ENCODE assay signal across 28 mouse cellular contexts in genomic region chr16:21492346-21492745, GRCm38 (mm10).
A peak's percentile ranks its signal among the peaks of the same experiment; 100 is the strongest.
DNase-seq lines count a peak whose midpoint lies in the region; ATAC-seq lines count a peak whose summit lies in the region.
"Had no signal": no experiment of that assay in that cellular context is flagged by ENCODE, and none has a peak within 500 bp of the region (broad histone marks: within the 10 kb centered on the region; RNA-seq: fewer than 3 reads in every experiment).

No protein-coding gene starts in this region.

- no peaks in the 10 kb centered on the region for H3K9me3 ChIP-seq in hindbrain, embryonic 12.5 days (replicated peaks)
- H3K9me3 ChIP-seq in hindbrain, embryonic 16.5 days (ENCODE audit: control insufficient read depth, low read length) = no peaks in the 10 kb centered on the region
- H3K9me3 ChIP-seq in midbrain, embryonic 10.5 days (replicated peaks) = no peaks in the 10 kb centered on the region
- no peaks in the 10 kb centered on the region for H3K9me3 ChIP-seq in midbrain, embryonic 11.5 days (ENCODE audit: control insufficient read depth, low read length)
- no peaks in the 10 kb centered on the region for H3K9me3 ChIP-seq in midbrain, embryonic 15.5 days
- H3K9me3 ChIP-seq: limb, embryonic 10.5 days; limb, embryonic 15.5 days; liver, embryonic 13.5 days had no signal

- peaks cover 12% of the 10 kb centered on the region; the same call in 1 of the 2 replicates for H3K36me3 ChIP-seq in hindbrain, embryonic 12.5 days
- no peaks in the 10 kb centered on the region for H3K36me3 ChIP-seq in hindbrain, embryonic 16.5 days (ENCODE audit: control insufficient read depth, insufficient read depth, low read length)
- H3K36me3 ChIP-seq in midbrain, embryonic 10.5 days = peaks cover 11% of the 10 kb centered on the region
- no peaks in the 10 kb centered on the region for H3K36me3 ChIP-seq in midbrain, embryonic 11.5 days (ENCODE audit: control insufficient read depth, insufficient read depth, low read length)
- 0 out of 2 replicates have a peak, but pooled peaks cover 3% of the 10 kb centered on the region for H3K36me3 ChIP-seq in midbrain, embryonic 15.5 days (replicated peaks)
- H3K36me3 ChIP-seq: limb, embryonic 15.5 days; liver, embryonic 13.5 days had no signal

- H3K9ac ChIP-seq in hindbrain, embryonic 12.5 days = no peak overlapping the region
- no peak overlapping the region for H3K9ac ChIP-seq in hindbrain, embryonic 16.5 days (ENCODE audit: low read depth, low read length)
- no peak overlapping the region for H3K9ac ChIP-seq in midbrain, embryonic 11.5 days (ENCODE audit: low read length)
- H3K9ac ChIP-seq in midbrain, embryonic 15.5 days = no peak overlapping the region
- H3K9ac ChIP-seq: limb, embryonic 15.5 days; liver, embryonic 13.5 days had no signal

- peak overlapping the region; percentile 62 for H3K27ac ChIP-seq in hindbrain, embryonic 12.5 days
- H3K27ac ChIP-seq in hindbrain, embryonic 16.5 days (ENCODE audit: low read depth, low read length) = no peak overlapping the region
- peak overlapping the region; percentile 28 for H3K27ac ChIP-seq in midbrain, embryonic 10.5 days (replicated peaks)
- no peak overlapping the region for H3K27ac ChIP-seq in midbrain, embryonic 11.5 days (ENCODE audit: low read depth, low read length)
- H3K27ac ChIP-seq in midbrain, embryonic 15.5 days = peak overlapping the region; percentile 43; the same call in 1 of the 2 replicates
- H3K27ac ChIP-seq: kidney, postnatal 0 days; limb, embryonic 10.5 days; limb, embryonic 15.5 days; liver, embryonic 13.5 days; stomach, postnatal 0 days had no signal

- DNase-seq in midbrain, embryonic 10.5 days (ENCODE audit: low spot score) = no peak
- DNase-seq in midbrain, embryonic 11.5 days (ENCODE audit: low spot score, missing footprints) = no peak
- peak; percentile 82 for DNase-seq in A20 (ENCODE audit: low read depth, low spot score)
- no peak for DNase-seq in cerebellum, adult 8-10 months
- no peak for DNase-seq in cerebellum, adult 9-10 months
- DNase-seq: adrenal gland, adult 8-10 months; cerebellum, adult 2 months; cerebellum, postnatal 36 days; gastrocnemius, postnatal 25 days; heart, adult 18-20 months; heart, postnatal 4 days; kidney, adult 18-20 months; layer of hippocampus, postnatal 36 days; liver, embryonic 13.5 days; lung, adult 18-20 months; lung, postnatal 4 days; thymus, adult 18-20 months; thymus, postnatal 25 days had no signal

- no peak overlapping the region for H3K4me3 ChIP-seq in hindbrain, embryonic 12.5 days
- no peak overlapping the region for H3K4me3 ChIP-seq in hindbrain, embryonic 16.5 days (ENCODE audit: low read length)
- H3K4me3 ChIP-seq in midbrain, embryonic 10.5 days = no peak overlapping the region
- no peak overlapping the region for H3K4me3 ChIP-seq in midbrain, embryonic 11.5 days (ENCODE audit: low read depth, low read length)
- H3K4me3 ChIP-seq in midbrain, embryonic 15.5 days = no peak overlapping the region
- H3K4me3 ChIP-seq: limb, embryonic 10.5 days; limb, embryonic 15.5 days; liver, embryonic 13.5 days had no signal

- H3K27me3 ChIP-seq in hindbrain, embryonic 12.5 days = no peaks in the 10 kb centered on the region
- H3K27me3 ChIP-seq in hindbrain, embryonic 16.5 days (replicated peaks; ENCODE audit: control insufficient read depth, insufficient read depth, low read length) = no peaks in the 10 kb centered on the region
- no peaks in the 10 kb centered on the region for H3K27me3 ChIP-seq in midbrain, embryonic 10.5 days (ENCODE audit: low read depth, poor library complexity, severe bottlenecking)
- H3K27me3 ChIP-seq in midbrain, embryonic 11.5 days (ENCODE audit: control insufficient read depth, insufficient read depth, low read length) = no peaks in the 10 kb centered on the region
- no peaks in the 10 kb centered on the region for H3K27me3 ChIP-seq in midbrain, embryonic 15.5 days (replicated peaks)
- H3K27me3 ChIP-seq: limb, embryonic 15.5 days; liver, embryonic 13.5 days had no signal

- peaks cover 10% of the 10 kb centered on the region for H3K4me1 ChIP-seq in hindbrain, embryonic 12.5 days
- H3K4me1 ChIP-seq in hindbrain, embryonic 16.5 days (ENCODE audit: control insufficient read depth, insufficient read depth, low read depth, low read length) = peaks cover 3% of the 10 kb centered on the region; the same call in 1 of the 2 replicates
- peaks cover 11% of the 10 kb centered on the region for H3K4me1 ChIP-seq in midbrain, embryonic 10.5 days
- peaks cover 4% of the 10 kb centered on the region for H3K4me1 ChIP-seq in midbrain, embryonic 11.5 days (ENCODE audit: control insufficient read depth, insufficient read depth, low read length)
- H3K4me1 ChIP-seq in midbrain, embryonic 15.5 days = peaks cover 9% of the 10 kb centered on the region
- H3K4me1 ChIP-seq: limb, embryonic 10.5 days had no signal

- no peak; the same call in 1 of the 2 replicates for ATAC-seq in hindbrain, embryonic 12.5 days (ENCODE audit: low FRiP score)
- no peak for ATAC-seq in hindbrain, embryonic 16.5 days
- ATAC-seq in midbrain, embryonic 11.5 days (ENCODE audit: low FRiP score) = no peak
- peak; percentile 31; the same call in 1 of the 2 replicates for ATAC-seq in midbrain, embryonic 15.5 days (replicated peaks)
- ATAC-seq: forebrain, embryonic 14.5 days; lung, postnatal 0 days had no signal

- H3K4me2 ChIP-seq in hindbrain, embryonic 12.5 days (replicated peaks) = no peak overlapping the region
- no peak overlapping the region for H3K4me2 ChIP-seq in hindbrain, embryonic 16.5 days (ENCODE audit: low read length)
- no peak overlapping the region for H3K4me2 ChIP-seq in midbrain, embryonic 11.5 days
- H3K4me2 ChIP-seq in midbrain, embryonic 15.5 days = no peak overlapping the region
- H3K4me2 ChIP-seq: heart, embryonic 11.5 days; limb, embryonic 15.5 days; liver, embryonic 13.5 days had no signal

- 63% methylated on average over 5 of the region's 5 CpGs for WGBS in hindbrain, embryonic 12.5 days
- 76% methylated on average over 5 of the region's 5 CpGs for WGBS in hindbrain, embryonic 16.5 days
- 76% methylated on average over 5 of the region's 5 CpGs for WGBS in midbrain, embryonic 10.5 days
- 67% methylated on average over 5 of the region's 5 CpGs for WGBS in midbrain, embryonic 11.5 days
- 56% methylated on average over 5 of the region's 5 CpGs for WGBS in midbrain, embryonic 15.5 days

Comparison
In these comparisons a context has a peak if more than half of its experiments do, and no peak if none do; other contexts are left out.
1. H3K27ac ChIP-seq: peak in hindbrain, embryonic 12.5 days (single experiment), midbrain, embryonic 10.5 days (single experiment) and midbrain, embryonic 15.5 days (single experiment); none in hindbrain, embryonic 16.5 days (single experiment) and midbrain, embryonic 11.5 days (single experiment).